Comparison of ENCODE assay signal across 20 mouse cellular contexts in the genomic region with DNA sequence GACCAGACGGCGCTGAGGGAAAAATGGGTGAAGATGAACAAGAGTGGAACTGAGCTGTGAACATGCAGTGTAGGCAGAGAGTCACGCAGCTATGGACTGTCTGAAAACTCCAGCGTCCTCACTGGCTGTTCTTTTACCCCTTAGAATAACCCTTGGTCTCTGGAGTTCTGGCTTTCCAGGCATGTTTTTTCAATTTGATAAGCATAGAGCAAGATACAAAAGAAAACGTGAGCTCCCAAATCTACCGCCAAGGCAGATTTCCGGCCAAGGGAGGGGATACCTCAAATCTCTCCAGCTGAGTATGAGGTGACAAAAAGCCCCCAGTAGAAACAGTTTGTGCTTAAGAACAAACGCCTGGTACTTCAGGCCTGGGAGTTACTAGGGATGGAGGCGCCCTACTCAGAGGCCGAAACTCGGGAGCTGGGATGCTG. TPM values are rescaled to one million over a fixed set of nuclear protein-coding genes. Genes with fewer than 3 reads are reported as not detected.
DNase-seq lines count a peak whose midpoint lies in the region; ATAC-seq lines count a peak whose summit lies in the region.
"Had no signal": no experiment of that assay in that cellular context is flagged by ENCODE, and none has a peak within 500 bp of the region (broad histone marks: within the 10 kb centered on the region; RNA-seq: fewer than 3 reads in every experiment).

No protein-coding gene starts in this region.

- peak overlapping the region; percentile 84 for H3K27ac ChIP-seq in forebrain, embryonic 12.5 days
- H3K27ac ChIP-seq in midbrain, embryonic 11.5 days (ENCODE audit: low read depth, low read length) = peak overlapping the region; percentile 98
- H3K27ac ChIP-seq: layer of hippocampus, adult 2 months; limb, embryonic 12.5 days; neural tube, embryonic 12.5 days had no signal

- WGBS in forebrain, embryonic 12.5 days = 4% methylated on average over 11 of the region's 11 CpGs
- 1% methylated on average over 11 of the region's 11 CpGs for WGBS in midbrain, embryonic 11.5 days

- peak overlapping the region; percentile 66 for H3K4me2 ChIP-seq in forebrain, embryonic 12.5 days
- peak overlapping the region; percentile 100 for H3K4me2 ChIP-seq in midbrain, embryonic 11.5 days
- H3K4me2 ChIP-seq: heart, embryonic 11.5 days; limb, embryonic 12.5 days; neural tube, embryonic 12.5 days had no signal

- ATAC-seq in cerebellum, adult (ENCODE audit: insufficient number of reproducible peaks, low FRiP score, low TSS enrichment) = no peak
- ATAC-seq in forebrain, embryonic 12.5 days (ENCODE audit: low FRiP score) = 0 out of 2 replicates have a peak, but pooled peaks have one; percentile 1
- peak; percentile 23 for ATAC-seq in midbrain, embryonic 11.5 days (ENCODE audit: low FRiP score)

- DNase-seq in cerebellum, postnatal 10 days = peak; percentile 37 to 46
- DNase-seq in ZHBTc4 (ENCODE audit: low read depth, low spot score) = peak; percentile 45
- DNase-seq in midbrain, embryonic 11.5 days (ENCODE audit: low spot score, missing footprints) = peak; percentile 98
- DNase-seq in layer of hippocampus, postnatal 25 days (ENCODE audit: extremely low spot score in 1 of 2, low spot score in 1 of 2) = no peak
- DNase-seq in thymus, postnatal 0 days (ENCODE audit: low spot score) = no peak
- DNase-seq in layer of hippocampus, postnatal 10 days (ENCODE audit: low spot score in 2 of 2) = no peak
- DNase-seq: gastrocnemius, postnatal 14 days; kidney, adult 9 months; lung, adult 18-20 months; thymus, adult 18-20 months had no signal

- peak overlapping the region; percentile 58; the same call in 1 of the 2 replicates for H3K4me3 ChIP-seq in forebrain, embryonic 12.5 days (replicated peaks)
- H3K4me3 ChIP-seq in midbrain, embryonic 11.5 days (ENCODE audit: low read depth, low read length) = peak overlapping the region; percentile 95
- H3K4me3 ChIP-seq: erythroblast, embryonic 14.5 days; layer of hippocampus, adult 2 months; limb, embryonic 12.5 days; neural tube, embryonic 12.5 days had no signal

- H3K27me3 ChIP-seq in forebrain, embryonic 12.5 days = peaks cover 71% of the 10 kb centered on the region
- no peaks in the 10 kb centered on the region for H3K27me3 ChIP-seq in midbrain, embryonic 11.5 days (ENCODE audit: control insufficient read depth, insufficient read depth, low read length)

- peak overlapping the region; percentile 57; the same call in 1 of the 2 replicates for H3K9ac ChIP-seq in forebrain, embryonic 12.5 days
- peak overlapping the region; percentile 100 for H3K9ac ChIP-seq in midbrain, embryonic 11.5 days (ENCODE audit: low read length)
- H3K9ac ChIP-seq: limb, embryonic 12.5 days; neural tube, embryonic 12.5 days had no signal

- peaks cover 38% of the 10 kb centered on the region for H3K4me1 ChIP-seq in forebrain, embryonic 12.5 days
- 0 out of 2 replicates have a peak, but pooled peaks cover 7% of the 10 kb centered on the region for H3K4me1 ChIP-seq in midbrain, embryonic 11.5 days (ENCODE audit: control insufficient read depth, insufficient read depth, low read length)
- H3K4me1 ChIP-seq: neural tube, embryonic 12.5 days had no signal

- no peaks in the 10 kb centered on the region for H3K9me3 ChIP-seq in forebrain, embryonic 12.5 days
- no peaks in the 10 kb centered on the region for H3K9me3 ChIP-seq in midbrain, embryonic 11.5 days (ENCODE audit: control insufficient read depth, low read length)
- H3K9me3 ChIP-seq: limb, embryonic 12.5 days; neural tube, embryonic 12.5 days had no signal

- no peaks in the 10 kb centered on the region for H3K36me3 ChIP-seq in forebrain, embryonic 12.5 days (replicated peaks)
- no peaks in the 10 kb centered on the region for H3K36me3 ChIP-seq in midbrain, embryonic 11.5 days (ENCODE audit: control insufficient read depth, insufficient read depth, low read length)
- H3K36me3 ChIP-seq: limb, embryonic 12.5 days; neural tube, embryonic 12.5 days had no signal

RNA-seq across cellular contexts. Expression of gene Otx2, which starts 5.6 kb away (rescaled TPM):
- 56.7 and 59.3 TPM in 2 replicates for polyA plus RNA-seq in forebrain, embryonic 12.5 days (2016; fragmentation: Nextera tagmentation; extraction: Ambion mirVana)
- 229 and 230 TPM in 2 replicates for polyA plus RNA-seq in midbrain, embryonic 11.5 days (2014; fragmentation: Nextera tagmentation; extraction: Ambion mirVana)
- total RNA-seq in layer of hippocampus, postnatal 25 days (2021) = 1 to 10 TPM in 1 of 2 experiments, under 1 TPM in 1; 0.52 to 1.4 TPM
- polyA plus RNA-seq in thymus, postnatal 0 days (2015; fragmentation: Nextera tagmentation; extraction: Ambion mirVana) = not detected in 2 replicates
- total RNA-seq in layer of hippocampus, postnatal 10 days (2021) = 1 to 10 TPM in 1 of 2 experiments, under 1 TPM in 1; 0.74 to 3.1 TPM
- total RNA-seq: adrenal gland, postnatal 4 days; gastrocnemius, postnatal 14 days; hematopoietic stem cell, adult 5-6 weeks; megakaryocyte, adult 5-6 weeks had no signal
- polyA plus RNA-seq: erythroblast, embryonic 14.5 days; limb, embryonic 12.5 days; neural tube, embryonic 12.5 days had no signal

Comparison
In these comparisons a context has a peak if more than half of its experiments do, and no peak if none do; other contexts are left out.
1. DNase-seq: peak in cerebellum, postnatal 10 days (2 of 2), ZHBTc4 (single experiment) and midbrain, embryonic 11.5 days (single experiment); none in layer of hippocampus, postnatal 25 days (0 of 2), thymus, postnatal 0 days (single experiment) and layer of hippocampus, postnatal 10 days (0 of 2).
2. RNA of gene Otx2, which starts 5.6 kb away (polyA plus RNA-seq): 229 to 230 TPM in midbrain, embryonic 11.5 days and 56.7 to 59.3 TPM in forebrain, embryonic 12.5 days; not detected in thymus, postnatal 0 days; every median in the first group is over 10 times any median in the second.